Mouse (Mus musculus) left cerebral cortex, postnatal 10 days (tissue): ENCODE results near the gene Gm266. TPM values are rescaled to one million over a fixed set of nuclear protein-coding genes. Genes with fewer than 3 reads are reported as not detected.
"Not testable (repeated sequence)": the region's sequence is repeated elsewhere in the genome, so short reads cannot be mapped to it uniquely, and the experiment has no call there.

Source experiments
- DNase-seq, 2 experiments: peaks; one replicate each; pipeline ENCODE4 v3.0.0; 2021 to 2022; ENCODE audit warnings: low spot score in 2 of 2, mixed read lengths in 1 of 2; ENCODE audit errors: extremely low spot score in 1 of 2
- intact Hi-C: fragments of 180-260 bp; cut with DNase I; formaldehyde crosslinking; loops from one replicate; pipeline ENCODE4 v1.15.1; 2025
- total RNA-seq, 2 experiments: library from RNA; stranded (reverse); gene quantifications; 2 replicates each; pipeline ENCODE4 v1.2.3; 2021

Gene Gm266
- total RNA-seq, result 1 to 10 TPM; 4.0 TPM

DNA sequence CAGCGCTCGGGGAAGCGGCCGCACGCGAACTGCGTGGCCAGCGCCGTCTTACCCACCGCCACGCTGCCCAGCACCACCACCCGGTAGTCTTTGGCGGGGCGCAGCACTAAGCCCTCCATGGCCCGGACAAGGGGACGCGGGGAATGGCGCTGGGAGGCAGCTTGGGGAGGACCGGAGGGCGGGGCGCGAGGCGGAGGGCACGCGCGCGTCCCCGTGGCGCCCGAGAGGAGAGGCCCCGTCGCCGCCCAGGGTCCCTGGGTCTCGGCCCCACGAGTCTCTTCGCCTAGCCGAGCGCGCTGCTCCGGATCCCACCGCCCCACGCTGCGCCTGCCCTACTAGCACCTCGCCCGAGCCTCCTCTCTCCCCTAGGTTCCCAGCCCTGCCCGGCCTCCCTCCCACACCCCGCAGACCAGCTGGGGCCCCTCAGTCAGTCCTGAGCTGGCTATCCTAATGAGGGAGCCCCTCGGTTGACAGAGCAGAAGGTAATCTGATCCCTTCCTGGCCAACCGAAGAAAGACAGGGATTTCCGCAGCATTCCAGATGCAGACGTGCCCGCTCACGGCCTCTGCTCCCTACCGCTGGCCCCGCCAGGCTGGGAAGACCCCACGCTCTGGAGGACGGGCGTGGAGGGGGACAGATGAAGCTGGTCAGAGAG lies at the start of gene Gm266:
Gene Gm266, minus strand, starts transcription at position 172 of the 655 bp plus-strand sequence.
- DNase-seq, result peak in 1 of 2 experiments; percentile 50
- intact Hi-C loops, result no loop called here

DNA sequence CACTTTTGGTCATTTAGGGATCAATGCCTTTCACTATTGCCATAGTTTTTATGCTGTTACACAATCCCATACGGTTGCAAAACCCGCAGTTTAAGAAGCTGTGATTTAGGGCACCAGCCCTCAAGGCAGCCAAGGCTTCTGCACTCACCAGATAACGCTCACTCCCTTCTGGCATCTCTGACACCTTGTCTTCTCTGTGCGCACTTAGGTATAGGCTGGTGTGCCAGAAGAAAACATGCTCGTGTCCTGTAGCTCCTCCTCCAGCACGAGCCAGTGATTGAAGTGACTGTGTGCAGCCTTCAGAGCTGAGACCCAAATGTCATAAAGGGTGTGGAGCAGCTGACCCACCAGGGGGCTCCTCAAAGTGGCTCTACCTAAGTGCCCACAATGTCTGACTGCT lies 49.7 kb upstream of the Gm266 start:
- intact Hi-C loops, result loop anchor here (5.0 kb wide), 1 partner anchor 37 kb away; the partner anchor contains the start of gene Mark3
- no peak for DNase-seq

DNA sequence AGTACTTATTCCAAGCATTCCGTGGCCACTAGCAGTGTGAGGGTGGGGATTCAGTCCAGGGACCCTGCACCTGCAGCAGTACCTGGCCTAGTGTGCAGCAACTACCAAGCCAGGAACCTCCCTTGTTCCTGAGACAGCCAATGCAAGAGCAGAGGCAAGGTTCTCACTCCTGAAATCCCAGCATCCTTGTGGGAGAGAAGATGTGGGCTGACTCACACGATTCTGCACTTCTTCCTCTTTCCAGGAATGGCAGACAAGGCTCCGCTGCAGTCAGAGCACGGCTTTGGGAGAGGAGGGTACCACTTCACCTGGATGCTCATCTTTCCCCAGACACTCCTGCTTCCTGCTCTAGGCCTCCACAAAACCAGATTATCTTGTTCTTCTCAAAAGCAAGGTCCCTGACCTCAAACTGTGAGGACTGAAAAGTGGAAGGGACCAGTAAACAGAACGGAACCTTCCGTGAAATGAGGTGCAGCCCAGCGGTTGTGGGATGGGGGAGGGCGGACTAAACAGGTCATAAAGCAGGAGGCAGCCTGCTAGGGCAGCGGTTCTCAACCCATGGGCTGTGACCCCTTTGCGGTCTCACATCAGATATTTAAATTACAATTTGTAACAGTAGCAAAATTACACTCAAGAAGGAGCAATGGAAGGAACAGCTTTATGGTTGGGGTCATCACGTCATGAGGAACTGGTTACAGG lies 47.6 kb upstream of the Gm266 start:
- DNase-seq, result no peak
- intact Hi-C loops, result no loop called here

DNA sequence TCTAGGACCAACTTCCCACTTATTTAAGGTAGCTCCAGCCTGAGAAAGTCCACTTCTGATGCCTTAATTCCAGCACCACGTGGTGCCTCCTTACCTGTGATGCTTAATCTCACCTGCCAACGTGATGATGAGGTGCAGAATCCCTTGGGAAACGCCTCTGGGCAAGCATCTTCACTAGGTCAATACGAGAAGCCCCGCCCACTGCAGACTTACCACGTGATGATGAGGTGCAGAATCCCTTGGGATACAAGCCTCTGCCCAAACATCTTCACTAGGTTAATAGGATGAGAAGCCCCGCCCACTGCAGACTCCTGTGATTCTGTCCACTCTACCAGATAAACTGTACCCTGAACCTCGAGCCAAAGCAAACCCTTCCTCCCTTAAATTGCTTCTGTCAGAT lies 43.6 kb upstream of the Gm266 start:
- intact Hi-C loops, result no loop called here
- DNase-seq, result no peak

DNA sequence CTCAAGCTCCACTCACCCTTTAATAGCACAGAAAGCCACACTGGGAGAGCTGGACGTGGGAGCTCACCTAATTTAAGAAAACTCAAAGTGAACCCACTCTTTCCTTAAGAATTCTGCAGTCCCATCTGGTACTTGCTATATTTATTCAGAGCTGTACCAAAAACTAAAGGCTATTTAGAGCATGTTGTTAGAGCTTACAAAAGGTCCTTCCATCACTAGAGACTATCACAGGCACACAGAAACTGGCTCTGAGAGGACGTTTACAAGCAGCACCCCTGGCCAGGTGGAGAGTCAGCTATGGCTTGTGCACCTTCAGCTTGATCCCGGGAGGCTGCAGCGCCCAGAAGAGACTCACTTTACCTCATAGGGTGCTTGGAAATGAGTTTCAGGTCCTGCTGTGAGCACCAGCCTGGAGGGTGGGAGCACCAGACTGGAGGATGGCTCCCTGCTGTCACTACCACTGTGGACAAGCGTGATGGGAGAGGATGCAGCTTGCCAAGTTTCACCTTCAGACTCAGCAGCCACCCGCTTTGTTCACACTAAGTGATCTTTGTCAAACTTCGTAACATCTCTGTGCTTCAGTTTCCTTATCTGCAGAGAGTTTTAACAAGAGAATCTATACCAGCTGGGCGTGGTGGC lies 42.1 kb upstream of the Gm266 start:
- intact Hi-C loops, result no loop called here

DNA sequence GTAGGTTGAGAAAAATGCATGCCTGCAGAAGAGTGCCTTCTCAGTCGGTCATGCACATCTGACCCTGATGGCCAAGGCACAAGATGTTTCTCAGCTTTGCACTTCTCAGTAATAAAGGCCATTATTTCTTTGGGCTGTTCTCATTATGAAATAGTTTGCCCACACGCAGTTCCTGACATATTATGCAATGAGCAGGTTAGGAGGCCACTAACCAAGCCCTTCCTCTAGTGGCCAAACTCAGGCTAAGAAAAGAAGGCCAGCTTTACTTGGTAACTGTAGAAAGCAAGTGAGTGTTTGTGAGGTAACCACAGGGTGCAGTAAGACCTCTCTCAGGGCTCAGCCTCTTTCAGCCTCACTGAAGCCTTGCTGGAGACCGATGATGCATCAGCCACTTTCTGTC lies 39.3 kb upstream of the Gm266 start:
- no peak for DNase-seq
- intact Hi-C loops, result no loop called here

More for the DNA sequence above, 42.1 kb upstream of the Gm266 start:
- DNase-seq, result peak in 1 of 2 experiments; percentile 47

DNA sequence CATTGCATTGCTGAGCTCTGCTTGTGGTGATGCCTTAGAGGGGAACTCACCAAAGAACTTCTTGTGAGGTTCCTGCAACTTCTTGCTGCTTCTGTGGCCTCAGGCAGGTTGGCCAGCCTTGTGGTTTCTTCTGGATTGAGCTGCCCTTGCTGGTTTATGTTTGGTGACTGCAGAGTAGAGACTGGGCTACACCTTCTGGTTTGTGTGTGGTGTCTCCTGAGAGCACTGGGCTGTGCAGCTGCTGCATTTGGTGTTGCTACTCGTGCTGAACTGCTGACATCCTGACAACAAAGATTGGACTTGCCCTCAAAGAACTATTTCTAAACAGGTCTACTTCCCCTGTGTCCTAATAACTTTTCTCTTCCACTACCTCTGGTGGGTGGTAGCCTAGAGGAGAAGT lies 38.8 kb upstream of the Gm266 start:
- DNase-seq, result no peak
- intact Hi-C loops, result no loop called here

DNA sequence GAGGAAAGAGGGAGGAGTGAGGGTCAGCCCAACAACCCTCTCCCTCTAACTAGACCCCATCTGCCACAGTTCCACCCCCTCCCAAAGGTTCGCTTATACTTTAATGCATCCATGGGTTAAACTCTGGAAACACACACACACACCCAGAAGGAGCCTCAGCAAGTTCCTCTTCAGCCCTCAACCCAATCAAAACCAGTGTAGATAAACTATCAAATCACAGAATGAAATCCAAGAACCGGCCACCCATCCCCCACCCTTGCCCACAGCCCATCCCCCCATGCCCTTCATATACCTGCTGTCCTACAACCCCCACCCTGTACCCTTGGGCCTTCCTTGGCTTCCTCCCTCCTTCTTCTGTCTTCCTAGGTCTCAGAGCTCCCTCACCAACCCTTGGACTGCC lies 35.4 kb upstream of the Gm266 start:
- DNase-seq, result no peak
- intact Hi-C loops, result no loop called here

DNA sequence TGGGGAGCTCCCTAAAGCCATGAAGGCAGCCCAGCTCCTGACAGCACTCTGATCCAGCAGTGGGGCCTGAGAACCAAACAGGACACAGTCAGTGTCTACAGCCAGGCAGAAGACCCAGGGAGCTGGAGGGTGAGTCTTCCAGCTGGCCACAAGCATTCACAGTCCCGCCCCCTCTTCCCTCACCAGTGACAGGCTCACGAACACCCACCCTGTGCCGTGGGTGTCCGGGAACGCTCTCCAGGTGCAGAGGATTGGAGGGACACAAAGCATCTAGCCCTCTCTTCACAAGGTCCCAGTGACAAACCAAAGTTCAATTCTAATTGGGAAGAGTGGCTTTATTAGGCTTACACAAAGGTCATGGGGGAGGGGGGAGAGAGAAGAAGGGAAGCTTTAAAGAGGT lies 34.2 kb upstream of the Gm266 start:
- DNase-seq, result no peak
- intact Hi-C loops, result no loop called here

DNA sequence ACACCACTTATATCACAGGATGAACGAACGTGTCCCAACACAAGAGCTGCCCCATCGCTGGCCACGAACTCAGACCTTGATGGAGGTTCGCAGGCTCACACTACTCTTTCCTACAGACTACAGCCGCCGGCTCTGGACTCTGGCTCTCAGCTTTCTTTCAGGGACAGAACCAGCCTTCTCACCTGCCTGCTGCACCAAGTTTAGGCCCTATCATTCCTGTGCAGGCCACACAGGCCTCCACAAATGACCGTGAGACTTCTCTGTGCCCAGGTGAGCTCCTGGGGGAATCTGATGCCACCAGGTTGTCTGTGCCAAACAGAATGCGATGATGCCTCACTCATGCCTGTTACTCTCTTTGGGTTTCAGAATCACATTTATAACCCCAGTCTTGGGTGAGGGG lies 32.8 kb upstream of the Gm266 start:
- DNase-seq, result no peak
- intact Hi-C loops, result no loop called here

DNA sequence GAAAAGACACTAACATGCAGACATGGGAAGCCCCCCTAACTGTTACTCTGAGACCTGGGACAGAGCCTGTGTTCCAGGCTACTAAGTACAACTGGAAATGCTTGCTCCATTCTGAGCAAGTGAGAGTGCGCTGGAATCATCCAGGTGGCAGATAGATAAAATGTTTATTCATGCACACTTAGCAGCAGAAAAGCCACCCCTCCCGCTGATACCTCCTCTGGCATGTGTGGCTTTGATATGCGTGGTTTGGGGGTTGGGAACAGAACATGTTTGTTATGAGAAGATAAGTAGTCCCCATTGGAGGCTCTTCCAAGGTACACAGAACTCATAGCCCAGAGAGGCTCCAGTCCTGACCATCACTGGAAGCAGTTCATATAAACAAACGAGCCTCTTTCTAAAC lies 32.3 kb upstream of the Gm266 start:
- no peak for DNase-seq
- intact Hi-C loops, result no loop called here

DNA sequence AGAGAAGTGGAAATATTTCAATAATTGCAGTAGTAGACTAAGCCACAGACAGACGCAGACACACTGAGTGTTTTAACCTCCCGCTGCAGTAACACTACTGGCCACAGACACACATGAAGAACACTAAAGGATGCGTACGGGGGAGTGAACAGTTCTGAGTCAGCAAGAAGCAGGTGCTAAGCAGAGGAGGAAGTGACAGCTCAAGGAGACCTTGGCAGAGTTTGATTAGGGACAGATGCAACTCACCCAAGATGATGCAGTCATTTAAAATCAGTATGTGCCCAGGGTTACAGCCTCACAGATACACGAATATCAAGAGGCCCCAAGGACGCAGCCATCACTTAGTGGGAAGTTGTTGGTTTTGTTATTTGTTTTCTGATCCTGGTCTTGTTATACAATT lies 31.2 kb upstream of the Gm266 start:
- no peak for DNase-seq
- intact Hi-C loops, result no loop called here

DNA sequence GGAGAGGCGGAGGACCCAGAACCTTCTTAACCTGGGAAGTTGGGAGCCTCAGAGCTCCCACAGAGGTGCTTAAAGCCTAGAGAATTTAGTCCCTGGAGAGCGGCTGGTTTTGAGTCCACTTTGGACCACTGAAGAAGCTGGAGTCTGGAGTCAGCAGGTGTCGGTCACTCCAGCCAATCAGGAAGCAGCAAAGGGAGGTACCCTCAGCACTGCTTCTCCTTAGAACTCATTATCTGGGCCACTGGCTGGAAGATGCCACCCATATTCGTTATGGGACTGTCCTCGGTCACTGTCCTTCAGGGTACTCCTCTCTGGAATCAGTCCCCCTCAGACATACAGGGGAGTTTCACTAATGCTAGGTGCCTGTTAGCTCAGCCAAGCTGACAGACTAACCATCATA lies 30.3 kb upstream of the Gm266 start:
- DNase-seq, result no peak
- intact Hi-C loops, result no loop called here

DNA sequence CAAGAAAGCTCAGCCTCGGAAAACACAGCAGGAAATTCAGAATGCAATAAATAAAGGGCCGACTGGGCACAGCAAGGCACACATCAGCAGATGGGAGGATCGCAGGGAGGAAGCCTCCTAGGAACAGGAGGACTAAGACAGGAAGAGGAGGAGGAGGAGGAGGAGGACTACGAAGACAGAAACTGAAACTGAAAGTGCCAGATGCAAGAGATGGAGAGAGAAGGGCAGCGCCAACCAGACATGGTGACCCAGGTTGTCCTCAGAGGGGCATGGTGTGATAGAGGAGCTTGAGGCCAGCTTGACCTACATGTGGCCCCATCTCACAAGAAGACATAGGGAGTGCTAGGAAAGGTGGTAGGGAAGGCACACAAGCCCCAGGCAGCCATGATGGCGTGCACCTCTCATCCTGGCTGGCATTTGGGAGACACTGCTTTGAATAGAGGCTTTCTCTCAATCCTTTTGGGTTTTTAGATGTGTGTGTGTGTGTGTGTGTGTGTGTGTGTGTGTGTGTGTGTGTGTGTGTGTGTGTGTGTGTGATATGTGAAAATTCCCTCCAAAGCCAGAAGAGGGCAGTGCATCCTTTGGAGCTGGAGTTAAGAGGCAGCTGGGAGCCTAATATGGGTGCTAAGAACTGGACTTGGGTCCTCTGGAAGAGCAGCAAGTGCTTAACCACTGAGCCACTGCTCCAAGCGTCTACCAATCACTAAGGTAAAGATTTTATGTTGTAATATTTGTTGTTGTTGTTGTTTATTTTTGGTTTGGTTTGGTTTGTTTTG lies 29.4 kb upstream of the Gm266 start:
- DNase-seq, result no peak
- intact Hi-C loops, result no loop called here

DNA sequence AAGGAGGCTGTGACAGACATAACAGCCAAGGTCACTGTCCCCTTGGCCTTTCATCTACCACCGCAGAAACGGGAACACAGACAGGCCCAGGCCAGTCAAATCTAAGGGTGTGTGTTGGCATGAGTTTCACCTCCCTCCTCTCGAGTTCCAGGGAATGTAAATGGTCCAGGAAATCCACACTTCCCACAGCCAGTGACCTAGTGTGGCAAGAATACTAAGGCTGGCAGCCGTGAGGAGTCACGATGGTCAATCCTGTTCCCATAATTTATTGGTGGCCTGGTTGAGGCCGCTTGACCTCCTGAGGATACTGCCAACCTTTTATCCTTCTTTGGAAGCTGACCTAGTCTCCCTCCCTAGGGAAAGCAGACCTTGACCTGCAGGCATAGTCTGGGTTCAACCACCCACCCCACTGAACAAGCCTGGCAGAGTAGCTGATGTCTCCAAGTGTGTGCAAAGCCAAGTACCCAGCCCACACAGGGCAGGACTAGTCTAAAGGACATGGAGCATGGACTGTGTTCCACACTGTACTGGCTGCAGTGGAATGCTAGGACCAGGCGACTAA lies 28.7 kb upstream of the Gm266 start:
- intact Hi-C loops, result no loop called here
- DNase-seq, result no peak

DNA sequence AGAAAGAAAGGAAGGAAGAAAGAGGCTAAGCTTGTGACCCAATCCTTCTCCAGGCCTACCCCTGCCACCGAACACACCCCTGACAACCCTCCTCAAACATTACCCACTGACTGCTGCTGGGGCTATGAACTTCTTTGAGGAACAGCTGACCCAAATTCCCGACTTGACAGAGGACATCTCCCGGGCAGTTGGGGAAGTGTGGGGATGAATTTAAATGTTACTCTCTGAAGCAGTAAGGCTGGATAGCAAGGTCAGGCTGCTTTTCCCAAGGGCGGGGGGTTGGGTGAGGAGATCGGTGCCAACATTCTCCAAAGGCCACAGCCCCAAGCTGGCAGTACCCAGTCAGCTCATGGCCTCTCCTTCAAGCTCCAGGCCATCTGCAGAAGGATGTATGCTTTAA lies 28.1 kb upstream of the Gm266 start:
- peak in 1 of 2 experiments; percentile 57 for DNase-seq
- intact Hi-C loops, result no loop called here

DNA sequence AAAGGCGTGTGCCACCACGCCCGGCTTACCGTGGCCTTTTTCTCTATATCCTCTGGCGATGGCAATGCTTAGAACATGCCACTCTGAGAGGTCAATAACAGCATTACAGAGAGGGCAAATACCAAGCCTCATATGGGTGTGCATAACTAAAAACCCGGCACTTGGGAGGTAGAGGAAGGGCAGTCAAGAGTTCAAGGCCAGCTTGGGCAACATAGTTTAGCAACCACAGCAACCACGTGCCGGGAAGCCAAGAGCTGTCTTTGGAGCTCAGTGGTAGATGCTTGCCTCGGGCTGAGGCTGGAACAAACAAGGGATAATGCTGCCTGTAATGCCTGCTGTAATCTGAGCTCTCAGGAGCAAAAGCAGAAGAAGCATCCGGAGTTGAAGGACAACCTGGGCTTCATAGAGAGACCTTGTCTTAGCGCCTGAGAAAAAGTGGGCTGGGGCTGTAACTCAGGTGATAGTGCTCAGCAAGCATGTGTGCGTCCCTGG lies 27.0 kb upstream of the Gm266 start:
- intact Hi-C loops, result no loop called here
- no peak for DNase-seq

DNA sequence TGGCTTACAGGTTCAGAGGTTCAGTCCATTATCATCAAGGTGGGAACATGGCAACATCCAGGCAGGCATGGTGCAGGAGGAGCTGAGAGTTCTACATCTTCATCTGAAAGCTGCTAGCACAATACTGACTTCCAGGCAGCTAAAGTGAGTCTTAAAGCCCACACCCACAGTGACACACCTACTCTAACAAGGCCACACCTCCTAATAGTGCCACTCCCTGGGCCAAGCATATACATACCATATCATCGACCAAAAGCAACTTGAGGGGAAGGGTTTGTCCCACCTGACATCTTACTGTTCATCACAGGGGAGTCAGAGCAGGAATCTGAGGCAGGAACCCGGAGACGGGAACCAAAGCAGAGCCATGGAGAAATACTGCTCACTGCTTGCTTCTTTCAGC lies 22.8 kb upstream of the Gm266 start:
- DNase-seq, intact Hi-C loops: not testable (repeated sequence)

DNA sequence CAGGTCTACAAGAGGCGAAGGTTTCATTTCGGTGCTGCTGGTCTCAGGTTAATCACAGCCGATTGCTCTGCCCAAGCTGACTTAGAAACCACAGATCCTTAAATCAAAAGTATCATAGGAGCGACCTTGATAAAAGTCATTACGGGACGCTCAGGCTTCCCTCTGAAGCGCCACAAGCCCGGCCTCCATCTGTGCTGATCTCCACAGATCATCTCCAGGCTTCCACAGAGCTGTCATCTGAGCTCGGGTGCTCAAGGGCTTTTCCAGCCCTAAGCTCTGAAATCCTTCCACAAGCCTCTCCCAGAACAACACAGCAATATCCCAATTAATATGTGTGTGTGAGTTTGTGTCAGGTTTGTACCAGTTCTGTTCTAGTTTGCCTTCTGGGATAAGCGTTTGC lies 22.3 kb upstream of the Gm266 start:
- DNase-seq, result no peak
- intact Hi-C loops, result no loop called here
